Mouse (Mus musculus): ENCODE results near the gene Snx15.

Gene Snx15

DNA sequence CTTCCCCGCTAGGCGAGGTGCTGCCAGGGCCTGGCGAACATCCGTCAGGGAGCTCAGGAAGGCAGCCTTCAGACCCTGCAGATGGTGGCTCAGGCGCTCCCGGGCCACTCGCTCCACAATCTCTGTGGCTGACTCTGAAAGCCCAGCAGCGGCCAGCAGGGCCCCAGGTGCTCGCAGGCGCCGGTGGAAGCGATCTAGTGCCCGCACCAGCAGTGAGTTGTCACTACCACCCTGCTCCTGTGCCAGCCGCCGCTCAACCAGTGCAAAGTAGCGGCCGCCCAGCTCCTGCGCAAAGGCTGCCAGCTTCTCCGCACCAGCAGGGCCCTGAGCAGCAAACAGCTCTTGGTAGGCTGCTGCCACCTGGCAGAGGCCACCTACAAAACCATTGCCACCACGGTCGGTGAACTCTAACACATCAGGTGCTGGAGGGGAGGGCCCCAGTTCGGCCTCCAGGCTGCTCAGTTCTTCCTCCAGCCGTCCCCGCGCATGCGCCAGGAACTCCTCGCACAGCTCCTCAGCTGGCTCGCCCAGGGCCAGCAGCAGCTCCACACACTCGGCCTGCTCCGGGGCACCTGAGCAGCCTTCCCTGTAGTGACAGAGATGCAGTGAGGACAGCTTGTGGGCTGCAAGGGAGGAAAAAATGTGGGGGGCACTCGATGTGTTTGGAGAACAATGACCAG is 57.4 kb downstream of the Snx15 start:
- no peak for DNase-seq (ENCODE audit: low read depth)

DNA sequence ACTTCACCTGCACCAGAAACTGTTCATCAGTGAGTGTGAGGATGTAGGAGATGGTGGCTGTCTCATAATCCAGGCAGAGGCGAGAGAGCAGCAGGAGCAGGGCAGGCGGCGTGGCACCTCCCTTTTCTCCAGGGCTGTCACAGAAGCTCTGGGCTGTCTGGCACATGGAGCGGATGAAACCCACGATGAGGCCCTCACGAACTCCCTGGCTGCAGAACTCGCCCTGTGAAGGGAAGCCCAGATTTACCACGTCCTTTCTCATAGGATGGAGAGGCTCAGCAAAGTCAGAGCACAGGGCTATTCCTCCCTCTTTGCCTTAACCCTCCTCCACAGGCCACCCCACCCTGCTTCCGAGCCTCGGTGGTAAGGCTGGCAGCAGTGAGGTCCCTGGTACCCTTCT is 58.3 kb downstream of the Snx15 start:
- no peak for DNase-seq (ENCODE audit: low read depth)

Measured in NIH3T3 (cell line).